Mouse (Mus musculus) limb, embryonic 15.5 days (tissue): ENCODE results near the gene Got1. TPM values are rescaled to one million over a fixed set of nuclear protein-coding genes. Genes with fewer than 3 reads are reported as not detected.

Experiments used
- ATAC-seq: fragments of 200-750 bp; cut with Nextera tagmentation; 2 replicates; pipeline ENCODE4 v1.8.0; 2017; ENCODE audit warnings: low read depth, moderate TSS enrichment; ENCODE audit not compliant: insufficient number of reproducible peaks, low FRiP score, low TSS enrichment
- H3K27ac ChIP-seq: fragments of 300-500 bp; sonication (generic); 2 replicates; pipeline ENCODE4 v1.5.1; 2015; ENCODE audit warnings: moderate library complexity, mild to moderate bottlenecking, inconsistent platforms
- H3K27me3 ChIP-seq: fragments of 300-500 bp; sonication (generic); 2 replicates; pipeline ENCODE4 v1.6.1; 2015; ENCODE audit warnings: inconsistent platforms
- H3K36me3 ChIP-seq: fragments of 300-500 bp; sonication (generic); 2 replicates; pipeline ENCODE4 v1.6.1; 2015; ENCODE audit warnings: inconsistent platforms
- H3K4me1 ChIP-seq: fragments of 300-500 bp; sonication (generic); 2 replicates; pipeline ENCODE4 v1.6.1; 2015; ENCODE audit warnings: inconsistent platforms
- H3K4me2 ChIP-seq: fragments of 300-500 bp; sonication (generic); 2 replicates; pipeline ENCODE4 v1.6.1; 2015; ENCODE audit warnings: mild to moderate bottlenecking, inconsistent platforms
- H3K4me3 ChIP-seq: fragments of 300-500 bp; sonication (generic); 2 replicates; pipeline ENCODE4 v1.5.1; 2015; ENCODE audit warnings: mild to moderate bottlenecking, inconsistent platforms
- H3K9ac ChIP-seq: fragments of 300-500 bp; sonication (generic); 2 replicates; pipeline ENCODE4 v1.6.1; 2015; ENCODE audit warnings: inconsistent platforms
- H3K9me3 ChIP-seq: fragments of 300-500 bp; sonication (generic); 2 replicates; pipeline ENCODE4 v1.6.1; 2016; ENCODE audit warnings: inconsistent platforms
- WGBS: fragments of 180-500 bp; shearing (Covaris S2); methylation state at CpG from one replicate; pipeline ENCODE4 v1.1.7; 2015; 5-methylcytosine and 5-hydroxymethylcytosine counted together
- polyA plus RNA-seq: library from polyadenylated mRNA; unstranded; fragments of >200 nt; fragmentation: Nextera tagmentation; extraction: Ambion mirVana; gene quantifications from 2 replicates; pipeline ENCODE4 v1.2.1, GENCODE M21; 2015

Gene Got1
- polyA plus RNA-seq, 1 experiment from 2014 or later: 22.7 TPM

DNA sequence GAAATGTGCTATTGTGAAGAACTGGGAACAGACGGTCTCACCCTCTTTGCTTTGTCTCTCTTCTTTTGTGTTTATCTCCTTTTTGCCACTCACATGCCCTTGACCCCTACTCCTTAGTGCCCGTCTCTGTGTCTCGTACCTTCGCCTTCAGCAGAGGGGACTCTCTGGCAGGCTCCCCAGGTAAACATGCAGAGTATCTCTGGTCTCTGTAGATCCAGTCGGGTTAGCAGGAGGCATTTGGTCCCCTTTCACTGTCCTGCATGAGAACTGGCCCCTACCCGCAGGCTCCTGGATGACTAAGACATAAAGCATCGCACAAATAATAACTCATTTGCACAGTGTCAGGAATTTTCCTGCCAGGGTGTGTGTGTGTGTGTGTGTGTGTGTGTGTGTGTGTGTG is 48.3 kb downstream of the Got1 start:
- H3K36me3 ChIP-seq: no peaks in the 10 kb centered on the region
- no peak overlapping the region for H3K4me2 ChIP-seq
- no peak overlapping the region for H3K9ac ChIP-seq
- 0 out of 2 replicates have a peak, but pooled peaks cover 3% of the 10 kb centered on the region for H3K4me1 ChIP-seq
- 78% methylated on average over 7 of the region's 7 CpGs for WGBS
- H3K9me3 ChIP-seq: no peaks in the 10 kb centered on the region
- H3K27me3 ChIP-seq: no peaks in the 10 kb centered on the region; the same call in 1 of the 2 replicates
- H3K27ac ChIP-seq: no peak overlapping the region
- ATAC-seq: no peak
- H3K4me3 ChIP-seq: no peak overlapping the region

DNA sequence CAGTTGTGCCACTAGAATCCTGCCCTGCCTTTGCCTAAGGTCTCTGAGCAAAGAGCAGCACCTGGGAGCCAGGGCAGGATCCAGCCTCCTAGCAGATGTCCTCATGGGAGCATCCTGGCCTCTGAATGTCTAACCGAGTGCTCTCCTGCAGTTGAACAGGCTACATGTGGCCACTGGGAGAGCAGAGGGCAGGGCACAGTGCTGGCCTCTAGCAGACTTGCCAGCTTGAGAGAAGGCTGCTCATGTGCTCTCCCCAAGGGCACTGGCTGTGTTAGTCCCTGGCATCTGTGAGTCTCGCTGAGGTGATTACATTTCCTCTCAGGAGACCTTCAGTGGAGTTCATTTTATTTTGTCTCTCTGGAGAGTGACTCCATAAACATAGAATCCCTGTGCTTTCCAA is 48.8 kb downstream of the Got1 start:
- WGBS: 46% methylated on average over 2 of the region's 2 CpGs
- no peaks in the 10 kb centered on the region for H3K9me3 ChIP-seq
- no peak overlapping the region for H3K4me3 ChIP-seq
- no peak overlapping the region for H3K27ac ChIP-seq
- H3K4me2 ChIP-seq: no peak overlapping the region
- ATAC-seq: no peak
- no peak overlapping the region for H3K9ac ChIP-seq
- 0 out of 2 replicates have a peak, but pooled peaks cover 3% of the 10 kb centered on the region for H3K4me1 ChIP-seq
- H3K27me3 ChIP-seq: no peaks in the 10 kb centered on the region; the same call in 1 of the 2 replicates
- H3K36me3 ChIP-seq: no peaks in the 10 kb centered on the region

DNA sequence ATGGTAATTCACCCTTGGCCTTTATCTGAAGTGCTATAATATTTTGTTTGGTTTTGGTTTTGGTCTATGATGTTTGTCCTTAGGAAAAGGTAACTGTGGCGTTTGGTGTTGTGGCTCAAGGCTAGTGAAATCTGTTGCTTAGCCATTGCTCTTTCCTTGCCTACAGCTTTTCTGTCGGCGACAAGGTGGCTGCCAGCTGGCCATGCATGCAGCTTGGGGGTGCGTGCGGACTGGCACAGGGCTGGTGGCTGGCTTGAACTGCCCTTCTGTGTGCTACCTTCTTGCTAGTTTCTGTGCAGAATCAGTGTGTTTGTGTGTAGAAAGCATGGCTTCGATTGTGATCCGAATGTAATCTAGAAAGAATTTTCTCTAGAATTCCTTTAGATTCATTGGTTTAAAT is 51.6 kb downstream of the Got1 start:
- Histone ChIP-seq H3K27me3 (no peaks in the 10 kb centered on the region; the same call in 1 of the 2 replicates), H3K4me2 (no peak overlapping the region), H3K27ac (no peak overlapping the region), H3K9me3 (no peaks in the 10 kb centered on the region), H3K9ac (no peak overlapping the region), H3K36me3 (no peaks in the 10 kb centered on the region), H3K4me3 (no peak overlapping the region), H3K4me1 (no peaks in the 10 kb centered on the region)
- no peak for ATAC-seq
- 92% methylated on average over 7 of the region's 7 CpGs for WGBS

DNA sequence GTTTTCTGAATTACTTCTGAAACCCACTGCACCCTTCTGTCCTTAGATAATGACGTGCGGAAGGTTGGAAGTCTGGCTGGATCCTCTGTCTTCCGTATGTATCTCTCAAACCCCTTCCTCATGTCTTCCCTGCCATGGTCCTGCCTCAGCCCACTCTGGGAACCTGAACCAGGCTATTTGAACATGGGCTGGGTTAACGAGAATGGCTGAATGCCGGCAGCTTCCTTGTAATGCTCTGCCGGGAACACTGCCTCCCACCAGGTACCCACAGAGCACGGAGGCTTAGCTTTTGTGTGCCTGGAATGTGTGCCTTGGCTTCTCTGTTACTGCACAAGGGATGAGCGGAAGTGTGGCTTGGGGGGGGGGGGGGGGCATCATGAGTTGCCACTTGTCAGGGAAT is 52.1 kb downstream of the Got1 start:
- H3K4me1 ChIP-seq: no peaks in the 10 kb centered on the region
- H3K27me3 ChIP-seq: no peaks in the 10 kb centered on the region; the same call in 1 of the 2 replicates
- 77% methylated on average over 8 of the region's 8 CpGs for WGBS
- ATAC-seq: no peak
- H3K9me3 ChIP-seq: no peaks in the 10 kb centered on the region
- no peak overlapping the region for H3K4me2 ChIP-seq
- H3K27ac ChIP-seq: no peak overlapping the region
- no peak overlapping the region for H3K4me3 ChIP-seq
- no peak overlapping the region for H3K9ac ChIP-seq
- no peaks in the 10 kb centered on the region for H3K36me3 ChIP-seq

DNA sequence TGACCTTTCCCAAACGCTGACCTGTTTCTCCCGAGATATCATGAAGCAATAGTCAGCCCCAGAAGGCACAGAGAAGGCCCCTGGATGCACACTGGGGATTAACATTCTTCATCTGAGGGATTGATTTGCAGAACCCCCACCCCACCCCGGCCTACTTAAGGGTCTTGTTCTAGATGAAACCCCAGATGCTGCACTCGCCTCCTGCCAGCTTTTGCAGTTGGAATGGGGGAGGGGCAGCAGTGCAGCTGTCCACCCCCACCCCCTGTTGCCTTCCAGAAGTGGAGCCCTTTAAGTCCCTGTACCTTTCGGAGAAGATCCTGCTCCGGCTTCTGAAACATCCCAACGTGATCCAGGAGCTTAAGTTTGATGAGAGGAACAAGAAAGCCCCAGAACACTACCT is 55.1 kb downstream of the Got1 start:
- no peak overlapping the region for H3K9ac ChIP-seq
- no peak for ATAC-seq
- WGBS: 59% methylated on average over 7 of the region's 7 CpGs
- no peaks in the 10 kb centered on the region for H3K36me3 ChIP-seq
- no peak overlapping the region for H3K4me3 ChIP-seq
- H3K27ac ChIP-seq: no peak overlapping the region
- H3K27me3 ChIP-seq: no peaks in the 10 kb centered on the region
- no peaks in the 10 kb centered on the region for H3K4me1 ChIP-seq
- no peaks in the 10 kb centered on the region for H3K9me3 ChIP-seq
- no peak overlapping the region for H3K4me2 ChIP-seq

DNA sequence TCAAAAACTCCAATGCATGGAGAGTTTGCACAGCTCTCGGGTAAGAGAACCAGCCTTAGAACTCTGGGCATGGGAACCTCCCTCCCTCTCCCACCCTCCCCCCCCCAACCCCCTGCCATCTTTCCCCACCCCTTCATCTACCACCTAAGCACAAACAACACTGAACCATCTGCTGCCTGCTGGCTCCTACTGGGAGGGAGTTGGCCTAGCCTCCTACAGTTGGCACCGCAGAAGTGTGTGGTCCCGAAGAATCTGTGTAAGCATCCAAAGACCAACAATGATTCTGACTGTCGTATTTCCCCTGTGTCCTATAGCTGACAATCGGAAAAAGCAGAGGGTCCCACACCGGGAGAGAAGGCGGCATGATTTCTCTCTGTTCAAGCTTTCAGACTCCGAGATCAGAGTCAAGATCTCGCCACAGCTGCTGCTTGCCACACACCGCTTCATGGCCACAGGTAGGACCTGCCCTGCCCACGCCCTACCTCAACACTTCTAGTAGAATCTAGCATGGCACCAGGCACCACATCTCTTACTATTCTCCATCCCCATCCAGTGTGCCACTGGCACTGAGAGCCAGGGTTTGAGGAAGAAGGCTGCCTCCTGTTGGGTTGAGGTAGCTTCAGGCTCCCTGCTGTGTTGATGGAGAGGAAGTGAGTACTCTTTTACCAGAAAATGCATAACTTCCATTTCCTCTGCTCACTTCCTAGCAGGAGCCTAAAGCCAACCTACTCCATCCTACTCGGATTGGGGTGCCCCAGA is 56.3 kb downstream of the Got1 start:
- Histone ChIP-seq H3K4me2 (no peak overlapping the region), H3K9me3 (no peaks in the 10 kb centered on the region), H3K27me3 (no peaks in the 10 kb centered on the region), H3K27ac (no peak overlapping the region), H3K36me3 (no peaks in the 10 kb centered on the region), H3K4me1 (no peaks in the 10 kb centered on the region), H3K9ac (no peak overlapping the region), H3K4me3 (no peak overlapping the region)
- ATAC-seq: no peak
- 80% methylated on average over 12 of the region's 12 CpGs for WGBS

DNA sequence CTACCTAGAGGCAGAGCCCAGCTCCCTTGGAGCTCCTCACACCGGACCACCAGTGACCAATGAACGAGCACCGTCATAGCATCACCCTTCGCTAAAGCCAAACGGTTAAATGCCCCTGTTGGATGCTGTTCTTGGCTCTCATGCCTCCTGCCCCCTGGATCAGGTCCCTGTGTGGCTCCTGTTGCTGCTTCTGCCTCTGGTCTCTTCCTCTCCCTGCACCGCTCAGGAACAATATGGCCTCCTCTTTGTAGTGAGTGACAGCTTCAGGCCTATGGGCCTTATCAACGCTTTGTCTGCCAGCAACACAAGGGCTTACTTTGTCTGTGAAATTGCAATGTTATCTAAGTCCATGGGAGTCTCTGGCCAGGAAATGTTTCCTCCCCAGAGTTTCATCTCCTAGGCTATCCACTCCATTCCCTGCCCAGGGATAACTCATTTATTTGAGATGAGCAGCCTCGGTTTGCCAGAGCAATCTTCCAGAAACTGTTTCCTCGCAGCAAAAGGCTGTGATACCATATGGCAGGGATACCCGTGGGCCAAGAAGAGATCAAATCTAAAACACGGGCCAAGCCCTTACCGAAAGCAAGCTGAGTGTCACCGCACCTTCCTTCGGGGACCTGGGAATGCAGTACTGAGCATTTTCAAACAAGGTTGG is 58.7 kb downstream of the Got1 start:
- H3K27ac ChIP-seq: no peak overlapping the region
- H3K4me2 ChIP-seq: no peak overlapping the region
- no peak overlapping the region for H3K9ac ChIP-seq
- no peak for ATAC-seq
- no peaks in the 10 kb centered on the region for H3K4me1 ChIP-seq
- no peaks in the 10 kb centered on the region for H3K36me3 ChIP-seq
- 91% methylated on average over 14 of the region's 14 CpGs for WGBS
- H3K9me3 ChIP-seq: no peaks in the 10 kb centered on the region
- no peaks in the 10 kb centered on the region for H3K27me3 ChIP-seq
- no peak overlapping the region for H3K4me3 ChIP-seq

DNA sequence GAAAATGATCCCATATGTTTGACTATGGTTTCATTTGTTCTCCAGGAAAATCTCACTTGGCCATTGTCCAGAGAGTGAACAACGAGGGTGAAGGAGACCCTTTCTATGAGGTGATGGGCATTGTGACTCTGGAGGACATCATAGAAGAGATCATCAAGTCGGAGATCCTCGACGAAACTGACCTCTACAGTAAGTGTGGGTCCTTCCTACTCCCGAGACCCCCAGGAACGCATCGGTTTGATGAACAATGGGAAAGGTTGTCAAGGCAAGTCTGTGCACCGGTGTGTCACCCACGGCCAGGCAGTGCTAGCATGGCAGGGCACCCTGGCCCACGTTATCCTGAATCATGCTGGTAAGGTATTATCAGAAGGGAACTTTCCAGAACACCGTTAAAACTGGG is 59.3 kb downstream of the Got1 start:
- H3K27me3 ChIP-seq: no peaks in the 10 kb centered on the region
- no peak overlapping the region for H3K27ac ChIP-seq
- ATAC-seq: no peak
- H3K4me2 ChIP-seq: no peak overlapping the region
- no peak overlapping the region for H3K4me3 ChIP-seq
- no peak overlapping the region for H3K9ac ChIP-seq
- WGBS: 89% methylated on average over 11 of the region's 11 CpGs
- H3K36me3 ChIP-seq: no peaks in the 10 kb centered on the region
- no peaks in the 10 kb centered on the region for H3K9me3 ChIP-seq
- no peaks in the 10 kb centered on the region for H3K4me1 ChIP-seq

DNA sequence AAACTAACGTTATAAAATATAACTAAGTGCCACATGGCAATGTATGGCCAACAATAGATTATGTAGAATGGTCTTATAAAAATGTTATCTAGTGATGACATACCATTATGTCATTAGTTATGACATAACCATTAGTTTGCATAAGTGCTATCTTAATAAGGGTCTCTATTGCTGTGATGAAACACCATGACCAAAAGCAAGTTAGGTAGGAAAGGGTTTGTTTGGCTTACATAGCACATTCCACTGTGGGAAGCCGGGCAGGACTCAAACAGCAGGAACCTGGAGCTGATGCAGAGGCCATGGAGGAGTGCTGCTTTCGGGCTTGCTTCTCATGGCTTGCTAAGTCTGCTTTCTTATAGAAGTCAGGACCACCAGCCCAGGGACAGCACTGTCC is 60.1 kb downstream of the Got1 start:
- 75% methylated on average over 3 of the region's 3 CpGs for WGBS

DNA sequence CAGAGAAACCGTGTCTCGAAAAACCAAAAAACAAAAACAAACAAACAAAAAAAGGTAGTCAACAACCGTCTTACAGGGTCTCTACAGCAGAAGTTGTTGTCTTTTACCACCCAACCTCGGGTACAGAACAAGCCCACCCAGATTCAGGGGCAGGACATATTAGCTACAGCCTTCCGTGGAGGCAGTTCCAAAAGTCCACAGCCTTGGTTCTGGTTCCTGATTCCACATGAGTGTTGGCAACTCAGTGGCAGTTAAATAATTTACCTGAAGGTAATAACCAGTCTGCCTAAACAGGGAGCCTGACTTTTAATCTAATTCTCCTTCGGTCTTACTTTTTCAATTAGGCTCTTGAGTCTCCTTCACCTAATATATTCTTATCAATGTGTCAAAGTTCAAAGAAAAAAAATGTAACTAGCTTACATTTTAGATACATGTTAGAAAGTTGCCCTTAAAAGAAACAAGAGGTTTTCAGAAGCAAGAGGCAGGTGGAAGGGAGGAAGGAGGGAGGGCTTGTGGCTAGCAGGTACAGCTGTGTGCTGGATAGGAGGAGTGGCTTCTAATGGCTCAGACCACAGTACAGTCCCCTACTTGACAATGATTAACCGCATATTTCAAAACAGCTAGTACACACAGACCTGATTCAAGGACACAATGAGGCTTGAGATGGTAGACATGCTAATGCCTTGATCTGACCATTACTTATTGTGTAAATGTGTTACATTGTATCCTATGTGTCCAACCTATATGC is 60.7 kb downstream of the Got1 start:
- Histone ChIP-seq H3K4me1 (no peaks in the 10 kb centered on the region), H3K9ac (no peak overlapping the region), H3K27me3 (no peaks in the 10 kb centered on the region), H3K36me3 (no peaks in the 10 kb centered on the region), H3K4me3 (no peak overlapping the region), H3K27ac (no peak overlapping the region), H3K9me3 (no peaks in the 10 kb centered on the region), H3K4me2 (no peak overlapping the region)
- 89% methylated on average over 7 of the region's 7 CpGs for WGBS
- ATAC-seq: no peak

More for the DNA sequence above, 60.1 kb downstream of the Got1 start:
- Histone ChIP-seq H3K9ac (no peak overlapping the region), H3K4me2 (no peak overlapping the region), H3K4me1 (no peaks in the 10 kb centered on the region), H3K36me3 (no peaks in the 10 kb centered on the region), H3K27ac (no peak overlapping the region), H3K4me3 (no peak overlapping the region), H3K9me3 (no peaks in the 10 kb centered on the region), H3K27me3 (no peaks in the 10 kb centered on the region)
- no peak for ATAC-seq

DNA sequence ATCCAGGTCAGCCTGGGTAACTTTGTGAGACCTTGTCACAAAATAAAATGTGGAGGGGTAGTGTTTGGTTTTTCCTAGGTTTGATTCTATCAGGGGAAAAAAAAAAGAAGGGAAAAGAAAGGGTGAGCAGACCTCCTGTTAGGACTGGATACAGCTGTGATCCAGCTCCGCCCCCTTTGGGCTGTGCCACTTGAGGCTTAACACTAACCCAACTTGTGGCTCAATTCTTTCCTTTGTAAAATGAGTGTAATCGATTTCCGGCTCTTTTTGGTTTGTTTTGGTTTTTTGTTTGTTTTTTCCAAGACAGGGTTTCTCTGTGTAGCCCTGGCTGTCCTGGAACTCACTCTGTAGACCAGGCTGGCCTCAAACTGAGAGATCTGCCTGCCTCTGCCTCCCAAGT is 62.3 kb downstream of the Got1 start:
- no peak overlapping the region for H3K9ac ChIP-seq
- WGBS: 92% methylated on average over 3 of the region's 3 CpGs

DNA sequence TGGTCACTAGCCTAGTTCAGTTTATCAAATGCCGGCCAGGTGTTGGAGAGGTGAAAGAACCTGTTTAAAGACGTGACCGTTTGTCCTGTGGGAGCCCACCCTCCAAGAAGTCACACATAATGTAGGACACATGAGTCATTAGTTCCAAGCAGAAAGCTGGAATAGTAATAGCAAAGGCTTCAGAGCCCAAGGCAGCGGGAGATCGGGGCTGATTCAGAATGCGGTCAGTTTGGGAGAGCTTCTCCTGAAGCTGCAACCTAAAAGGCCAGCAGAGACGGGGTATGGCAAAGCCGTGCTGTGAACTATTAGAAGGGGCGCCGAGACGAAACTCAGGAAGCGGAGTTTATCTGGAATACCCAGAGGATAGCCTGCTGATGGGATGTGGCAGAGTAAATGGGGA is 63.9 kb downstream of the Got1 start:
- ATAC-seq: no peak
- 83% methylated on average over 12 of the region's 12 CpGs for WGBS
- no peak overlapping the region for H3K4me3 ChIP-seq
- no peak overlapping the region for H3K9ac ChIP-seq
- H3K9me3 ChIP-seq: no peaks in the 10 kb centered on the region
- no peak overlapping the region for H3K27ac ChIP-seq
- no peaks in the 10 kb centered on the region for H3K27me3 ChIP-seq
- no peaks in the 10 kb centered on the region for H3K4me1 ChIP-seq
- no peak overlapping the region for H3K4me2 ChIP-seq
- H3K36me3 ChIP-seq: no peaks in the 10 kb centered on the region

More for the DNA sequence above, 62.3 kb downstream of the Got1 start:
- H3K27me3 ChIP-seq: no peaks in the 10 kb centered on the region
- no peak overlapping the region for H3K27ac ChIP-seq
- no peaks in the 10 kb centered on the region for H3K4me1 ChIP-seq
- no peak for ATAC-seq
- H3K36me3 ChIP-seq: no peaks in the 10 kb centered on the region
- H3K9me3 ChIP-seq: no peaks in the 10 kb centered on the region
- no peak overlapping the region for H3K4me3 ChIP-seq
- H3K4me2 ChIP-seq: no peak overlapping the region
